8 mouse cellular contexts compared by ENCODE assay signal in the genomic region with DNA sequence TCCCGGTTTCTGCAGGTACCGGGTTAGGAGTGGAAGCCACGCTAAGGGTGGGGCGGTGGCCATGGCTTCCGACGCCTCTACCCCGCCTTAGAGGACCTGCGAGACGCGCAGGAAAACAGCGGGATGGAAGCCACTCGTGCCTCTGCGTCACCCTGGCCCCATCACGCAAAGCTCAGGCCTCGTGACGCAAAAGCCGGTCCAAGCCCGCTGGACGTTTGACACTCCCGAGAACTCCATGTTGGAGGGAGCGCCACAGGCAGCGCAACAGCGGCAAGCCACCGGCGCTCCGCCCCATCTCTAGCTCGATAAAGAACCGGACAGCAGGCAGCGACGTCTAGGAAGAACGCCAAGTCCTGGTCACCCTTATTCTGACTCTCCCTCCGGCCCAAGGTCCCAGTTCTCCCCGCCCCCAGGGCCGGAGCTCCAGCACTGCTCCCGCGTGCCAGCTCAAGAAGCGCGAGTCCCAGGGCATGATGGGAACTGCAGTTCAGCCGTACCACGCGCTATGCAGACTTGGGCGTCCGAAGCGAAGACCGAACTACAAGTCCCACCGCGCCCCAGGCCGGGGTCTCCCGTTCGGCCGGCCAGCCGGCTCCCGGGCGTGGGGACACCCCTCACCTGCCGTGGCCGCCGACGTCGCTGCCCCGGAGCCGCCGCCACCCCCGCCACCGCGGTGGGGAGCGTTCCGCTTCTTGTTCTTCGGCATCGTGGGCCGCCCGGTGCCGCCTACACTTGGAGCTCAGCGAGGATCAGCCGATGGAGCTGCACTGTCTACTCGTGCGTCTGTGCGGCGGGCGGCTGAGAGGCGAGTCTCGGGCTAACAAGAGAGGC. TPM values are rescaled to one million over a fixed set of nuclear protein-coding genes. Genes with fewer than 3 reads are reported as not detected.
DNase-seq lines count a peak whose midpoint lies in the region; ATAC-seq and TF ChIP-seq lines count a peak whose summit lies in the region.

No protein-coding gene starts in this region.

- peak; percentile 13 for TF ChIP-seq POLR2A in ES-Bruce4 (IDR thresholded peaks at IDR 0.05; ENCODE audit: insufficient read depth, low read length)

- peak overlapping the region; percentile 66 for H3K4me2 ChIP-seq in forebrain, embryonic 12.5 days
- peak overlapping the region; percentile 81 for H3K4me2 ChIP-seq in heart, postnatal 0 days (ENCODE audit: low read depth, low read length)
- peak overlapping the region; percentile 82 for H3K4me2 ChIP-seq in liver, embryonic 14.5 days (ENCODE audit: low read depth)
- peak overlapping the region; percentile 73 for H3K4me2 ChIP-seq in stomach, embryonic 16.5 days (ENCODE audit: low read depth, low read length)

- peaks cover 2% of the 10 kb centered on the region for H3K4me1 ChIP-seq in ES-Bruce4 (ENCODE audit: control insufficient read depth, insufficient read depth, low read length)
- peaks cover 19% of the 10 kb centered on the region for H3K4me1 ChIP-seq in forebrain, embryonic 12.5 days
- peaks cover 4% of the 10 kb centered on the region; the same call in 1 of the 2 replicates for H3K4me1 ChIP-seq in heart, postnatal 0 days (ENCODE audit: control insufficient read depth, insufficient read depth)
- peaks cover 10 to 13% of the 10 kb centered on the region in 2 experiments for H3K4me1 ChIP-seq in liver, embryonic 14.5 days (replicated peaks; ENCODE audit: control insufficient read depth in 2 of 2, insufficient read depth in 2 of 2, low read length in 1 of 2)
- H3K4me1 ChIP-seq in stomach, embryonic 16.5 days (ENCODE audit: control insufficient read depth, insufficient read depth, low read length) = peaks cover 9% of the 10 kb centered on the region

- peak overlapping the region; percentile 34; the same call in 1 of the 2 replicates for H3K27ac ChIP-seq in ES-Bruce4 (ENCODE audit: insufficient read depth, low read length)
- peak overlapping the region; percentile 94 for H3K27ac ChIP-seq in forebrain, embryonic 12.5 days
- peak overlapping the region; percentile 99 for H3K27ac ChIP-seq in heart, postnatal 0 days (ENCODE audit: low read depth)
- peak overlapping the region; percentile 70 for H3K27ac ChIP-seq in liver, embryonic 14.5 days
- H3K27ac ChIP-seq in stomach, embryonic 16.5 days (ENCODE audit: low read length) = peak overlapping the region; percentile 99

- H3K27me3 ChIP-seq in ES-Bruce4 (ENCODE audit: control insufficient read depth, insufficient read depth, low read length, poor library complexity, severe bottlenecking) = no peaks in the 10 kb centered on the region
- no peaks in the 10 kb centered on the region for H3K27me3 ChIP-seq in forebrain, embryonic 12.5 days
- H3K27me3 ChIP-seq in heart, postnatal 0 days (ENCODE audit: control insufficient read depth, insufficient read depth, low read length) = no peaks in the 10 kb centered on the region
- H3K27me3 ChIP-seq in liver, embryonic 14.5 days (ENCODE audit: control insufficient read depth, insufficient read depth, low read length) = no peaks in the 10 kb centered on the region
- H3K27me3 ChIP-seq in stomach, embryonic 16.5 days (ENCODE audit: control insufficient read depth, insufficient read depth, low read length) = no peaks in the 10 kb centered on the region

- no peak for TF ChIP-seq CTCF in ES-Bruce4 (IDR thresholded peaks at IDR 0.05; ENCODE audit: low read depth, low read length)
- TF ChIP-seq CTCF in heart, postnatal 0 days (IDR thresholded peaks at IDR 0.05; ENCODE audit: low read depth) = peak; percentile 16; the same call in 1 of the 2 replicates
- TF ChIP-seq CTCF in liver, embryonic 14.5 days (IDR thresholded peaks at IDR 0.05; ENCODE audit: low read depth) = peak; percentile 40; the same call in 1 of the 2 replicates

- no peak for TF ChIP-seq EP300 in ES-Bruce4 (IDR thresholded peaks at IDR 0.05; ENCODE audit: insufficient read depth, low read depth, low read length)
- TF ChIP-seq EP300 in heart, postnatal 0 days (IDR thresholded peaks at IDR 0.05; ENCODE audit: low read depth) = peak; percentile 81; the same call in 1 of the 2 replicates
- TF ChIP-seq EP300 in liver, embryonic 14.5 days (IDR thresholded peaks at IDR 0.05; ENCODE audit: low read depth) = no peak

- peak; percentile 85 for DNase-seq in c-Kit-positive CD71-positive TER-119-positive erythroid progenitor cells, embryonic 14.5 days (ENCODE audit: low spot score)
- DNase-seq in heart, postnatal 0 days (ENCODE audit: low spot score) = peak; percentile 98
- peak; percentile 97 to 99 for DNase-seq in kidney, postnatal 36 days
- peak; percentile 85 to 89 (median 87) for DNase-seq in liver, embryonic 14.5 days (ENCODE audit: low read depth in 3 of 3, low spot score in 3 of 3)
- DNase-seq in neural tube, embryonic 10.5 days (ENCODE audit: extremely low spot score, low spot score) = peak; percentile 93

- H3K9ac ChIP-seq in ES-Bruce4 (ENCODE audit: low read depth, poor library complexity, severe bottlenecking) = peak overlapping the region; percentile 89
- H3K9ac ChIP-seq in forebrain, embryonic 12.5 days = peak overlapping the region; percentile 88
- peak overlapping the region; percentile 97 for H3K9ac ChIP-seq in heart, postnatal 0 days (replicated peaks; ENCODE audit: low read depth, low read length)
- peak overlapping the region; percentile 78 for H3K9ac ChIP-seq in liver, embryonic 14.5 days (replicated peaks)
- H3K9ac ChIP-seq in stomach, embryonic 16.5 days (ENCODE audit: low read length) = peak overlapping the region; percentile 98

- peak; percentile 95 for ATAC-seq in forebrain, embryonic 12.5 days (ENCODE audit: low FRiP score)
- ATAC-seq in heart, postnatal 0 days (ENCODE audit: insufficient read depth, low read depth) = peak; percentile 91
- ATAC-seq in liver, embryonic 14.5 days (ENCODE audit: insufficient read depth) = peak; percentile 87
- ATAC-seq in stomach, embryonic 16.5 days (ENCODE audit: insufficient read depth, low FRiP score) = peak; percentile 95

- H3K36me3 ChIP-seq in ES-Bruce4 (ENCODE audit: control insufficient read depth, insufficient read depth, low read length, poor library complexity, severe bottlenecking) = peaks cover 16% of the 10 kb centered on the region
- peaks cover 4% of the 10 kb centered on the region; the same call in 1 of the 2 replicates for H3K36me3 ChIP-seq in forebrain, embryonic 12.5 days (replicated peaks)
- 0 out of 2 replicates have a peak, but pooled peaks cover 4% of the 10 kb centered on the region for H3K36me3 ChIP-seq in heart, postnatal 0 days (replicated peaks; ENCODE audit: control insufficient read depth, insufficient read depth, low read length)
- no peaks in the 10 kb centered on the region for H3K36me3 ChIP-seq in liver, embryonic 14.5 days (replicated peaks; ENCODE audit: control insufficient read depth, insufficient read depth, low read depth)
- no peaks in the 10 kb centered on the region for H3K36me3 ChIP-seq in stomach, embryonic 16.5 days (ENCODE audit: control insufficient read depth, insufficient read depth, low read length)

- H3K9me3 ChIP-seq in ES-Bruce4 (replicated peaks; ENCODE audit: control insufficient read depth, insufficient read depth, low read length, poor library complexity, severe bottlenecking) = no peaks in the 10 kb centered on the region
- no peaks in the 10 kb centered on the region for H3K9me3 ChIP-seq in forebrain, embryonic 12.5 days
- H3K9me3 ChIP-seq in heart, postnatal 0 days (replicated peaks; ENCODE audit: control insufficient read depth, low read length) = no peaks in the 10 kb centered on the region
- no peaks in the 10 kb centered on the region for H3K9me3 ChIP-seq in liver, embryonic 14.5 days (ENCODE audit: control insufficient read depth, low read length)
- H3K9me3 ChIP-seq in stomach, embryonic 16.5 days (replicated peaks; ENCODE audit: control insufficient read depth, low read length) = no peaks in the 10 kb centered on the region

- peak overlapping the region; percentile 83 for H3K4me3 ChIP-seq in ES-Bruce4 (ENCODE audit: low read depth, low read length)
- H3K4me3 ChIP-seq in forebrain, embryonic 12.5 days (replicated peaks) = peak overlapping the region; percentile 94
- H3K4me3 ChIP-seq in heart, postnatal 0 days (ENCODE audit: low read depth, low read length) = peak overlapping the region; percentile 90
- peak overlapping the region; percentile 77 to 86 for H3K4me3 ChIP-seq in liver, embryonic 14.5 days (ENCODE audit: insufficient read depth in 1 of 2, low read depth in 2 of 2, low read length in 2 of 2)
- H3K4me3 ChIP-seq in stomach, embryonic 16.5 days (replicated peaks; ENCODE audit: low read length) = peak overlapping the region; percentile 100

- WGBS in forebrain, embryonic 12.5 days = under 1% methylated on average over 79 of the region's 81 CpGs
- under 1% methylated on average over 81 of the region's 81 CpGs for WGBS in heart, postnatal 0 days
- under 1% methylated on average over 81 of the region's 81 CpGs for WGBS in liver, embryonic 14.5 days (ENCODE audit: insufficient replicate concordance)
- under 1% methylated on average over 81 of the region's 81 CpGs for WGBS in stomach, embryonic 16.5 days

RNA-seq across cellular contexts. Expression of gene Lsmem1, which starts 23.2 kb away (rescaled TPM):
- polyA plus RNA-seq in ES-Bruce4 (2011; ENCODE audit: insufficient read depth, insufficient read length, low read depth, missing spikeins) = 1.0 TPM in 1 of 2 replicates, not detected in the other
- polyA plus RNA-seq in forebrain, embryonic 12.5 days (2016; fragmentation: Nextera tagmentation; extraction: Ambion mirVana) = 0.20 TPM in 1 of 2 replicates, not detected in the other
- 5.1 and 9.2 TPM in 2 replicates for total RNA-seq in heart, postnatal 0 days (2014; rRNA removed; ENCODE audit: low replicate concordance)
- polyA plus RNA-seq in heart, postnatal 0 days (2015; fragmentation: Nextera tagmentation; extraction: Ambion mirVana) = 24.3 and 37.5 TPM in 2 replicates
- polyA plus RNA-seq in liver, embryonic 14.5 days (2012; rRNA removed) = 0.02 TPM in 1 of 2 replicates, not detected in the other
- not detected in 2 replicates for polyA plus RNA-seq in liver, embryonic 14.5 days (2014; fragmentation: Nextera tagmentation; extraction: Ambion mirVana)
- 0.68 TPM in 1 of 2 replicates, not detected in the other for polyA plus RNA-seq in stomach, embryonic 16.5 days (2015; fragmentation: Nextera tagmentation; extraction: Ambion mirVana)

RNA-seq across cellular contexts. Expression of gene Ifrd1, which starts 25.8 kb away (rescaled TPM):
- polyA plus RNA-seq in ES-Bruce4 (2011; ENCODE audit: insufficient read depth, insufficient read length, low read depth, missing spikeins) = 107 and 108 TPM in 2 replicates
- 195 and 196 TPM in 2 replicates for polyA plus RNA-seq in forebrain, embryonic 12.5 days (2016; fragmentation: Nextera tagmentation; extraction: Ambion mirVana)
- 47.0 and 74.6 TPM in 2 replicates for total RNA-seq in heart, postnatal 0 days (2014; rRNA removed; ENCODE audit: low replicate concordance)
- 90.4 and 117 TPM in 2 replicates for polyA plus RNA-seq in heart, postnatal 0 days (2015; fragmentation: Nextera tagmentation; extraction: Ambion mirVana)
- polyA plus RNA-seq in liver, embryonic 14.5 days (2012; rRNA removed) = 8.2 and 14.1 TPM in 2 replicates
- 52.9 and 53.2 TPM in 2 replicates for polyA plus RNA-seq in liver, embryonic 14.5 days (2014; fragmentation: Nextera tagmentation; extraction: Ambion mirVana)
- polyA plus RNA-seq in stomach, embryonic 16.5 days (2015; fragmentation: Nextera tagmentation; extraction: Ambion mirVana) = 80.1 and 92.3 TPM in 2 replicates

Comparison
In these comparisons a context has a peak if more than half of its experiments do, and no peak if none do; other contexts are left out.
1. Peak in every context shown above with its lines: DNase-seq, ATAC-seq, H3K4me3 ChIP-seq and H3K27ac ChIP-seq.
2. H3K27ac ChIP-seq: peak in every context shown above with its lines; median percentile 99 in heart, postnatal 0 days; 99 in stomach, embryonic 16.5 days; 94 in forebrain, embryonic 12.5 days; 70 in liver, embryonic 14.5 days; 34 in ES-Bruce4.
3. RNA of gene Lsmem1, which starts 23.2 kb away (polyA plus RNA-seq): 24.3 to 37.5 TPM in heart, postnatal 0 days; 1.0 TPM in ES-Bruce4, 0.68 TPM in stomach, embryonic 16.5 days, 0.20 TPM in forebrain, embryonic 12.5 days and 0.02 TPM in liver, embryonic 14.5 days; every median in the first group is over 10 times any median in the second.